Mouse (Mus musculus): ENCODE measurements around the gene Pth2. TPM values are rescaled to one million over a fixed set of nuclear protein-coding genes. Genes with fewer than 3 reads are reported as not detected.

Gene Pth2
- total RNA-seq, 2 experiments from 2014 or later, result not detected

DNA sequence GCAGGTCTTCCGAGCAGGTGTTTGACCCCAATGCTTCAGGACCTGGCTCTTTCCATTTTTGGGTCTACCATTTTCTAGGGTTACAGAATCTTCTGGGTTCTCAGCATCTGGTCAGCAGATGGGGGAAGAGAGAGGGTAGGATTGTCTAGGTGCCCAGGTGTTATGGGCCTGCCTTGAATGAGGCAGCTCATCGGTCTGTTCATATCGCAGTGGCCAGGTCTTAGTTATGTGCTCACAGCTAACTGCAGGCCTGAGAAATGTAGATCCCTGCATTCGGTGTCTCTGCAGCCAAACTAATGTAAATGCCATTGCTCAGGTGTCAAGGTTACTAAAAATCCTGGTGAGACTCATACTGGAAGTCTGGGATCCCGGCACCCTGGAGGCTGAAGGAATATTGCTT lies 45.6 kb downstream of the Pth2 start:
- no peak for ATAC-seq (replicated peaks; ENCODE audit: low FRiP score, poor library complexity, severe bottlenecking)

- no peak for ATAC-seq (replicated peaks; ENCODE audit: low FRiP score, poor library complexity, severe bottlenecking)
Measured at GRCm38 (mm10) chr7:45228548-45228947, 47.8 kb downstream of the Pth2 start.

DNA sequence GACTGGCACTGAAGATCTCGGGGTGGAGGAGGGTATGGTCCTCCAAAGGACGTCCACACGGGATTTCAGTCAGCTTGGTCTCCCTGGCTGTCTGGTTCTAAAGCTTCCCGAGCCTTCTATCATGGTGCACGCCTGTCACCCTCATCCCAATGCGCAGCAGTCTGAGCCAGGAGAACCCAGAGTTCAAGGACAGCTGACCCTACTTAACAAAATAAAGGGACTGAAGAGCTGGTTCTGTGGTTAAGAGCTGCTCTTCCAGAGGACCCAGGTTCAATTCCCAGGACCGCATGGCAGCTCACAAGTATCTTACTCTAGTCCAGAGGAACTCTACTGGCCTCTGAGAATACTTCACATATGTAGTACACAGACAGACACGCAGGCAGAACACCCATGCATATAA lies 48.3 kb downstream of the Pth2 start:
- no peak for ATAC-seq (replicated peaks; ENCODE audit: low FRiP score, poor library complexity, severe bottlenecking)

DNA sequence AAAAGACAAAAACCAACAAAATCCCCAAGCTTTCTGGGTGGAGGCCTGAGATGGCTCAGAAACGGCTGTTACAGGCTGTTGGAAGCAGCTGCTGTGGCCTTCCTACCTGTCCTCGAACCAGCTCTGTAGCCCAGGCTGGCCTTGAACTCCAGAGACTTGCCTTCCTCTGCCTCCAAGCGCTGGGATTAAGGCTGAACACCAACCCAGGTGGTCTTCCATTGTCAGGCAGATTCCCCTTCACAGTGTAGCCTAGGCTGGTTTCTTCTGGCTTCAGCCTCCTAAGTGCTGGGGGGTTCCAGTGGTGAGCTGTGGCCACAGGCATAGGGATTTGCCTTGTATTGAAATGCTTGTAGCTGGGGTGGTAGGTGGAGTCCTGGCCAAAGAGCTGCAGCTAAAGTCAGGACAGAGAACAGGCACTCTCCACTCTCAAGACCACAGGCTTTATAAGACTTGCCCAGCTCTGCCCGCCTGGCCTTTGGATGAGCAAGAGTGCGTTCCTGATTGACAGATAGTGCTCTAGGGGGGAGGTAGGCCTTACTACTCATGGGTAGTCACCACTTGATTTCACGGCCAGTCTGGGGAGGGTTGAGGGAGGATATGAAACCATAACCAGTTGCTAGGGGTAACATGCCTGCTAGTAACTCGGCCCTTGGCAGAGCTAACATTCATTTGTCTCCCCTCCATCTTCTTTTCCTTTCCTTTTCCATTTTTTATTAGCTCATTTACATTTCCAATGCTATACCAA lies 48.8 kb downstream of the Pth2 start:
- no peak for ATAC-seq (replicated peaks; ENCODE audit: low FRiP score, poor library complexity, severe bottlenecking)

DNA sequence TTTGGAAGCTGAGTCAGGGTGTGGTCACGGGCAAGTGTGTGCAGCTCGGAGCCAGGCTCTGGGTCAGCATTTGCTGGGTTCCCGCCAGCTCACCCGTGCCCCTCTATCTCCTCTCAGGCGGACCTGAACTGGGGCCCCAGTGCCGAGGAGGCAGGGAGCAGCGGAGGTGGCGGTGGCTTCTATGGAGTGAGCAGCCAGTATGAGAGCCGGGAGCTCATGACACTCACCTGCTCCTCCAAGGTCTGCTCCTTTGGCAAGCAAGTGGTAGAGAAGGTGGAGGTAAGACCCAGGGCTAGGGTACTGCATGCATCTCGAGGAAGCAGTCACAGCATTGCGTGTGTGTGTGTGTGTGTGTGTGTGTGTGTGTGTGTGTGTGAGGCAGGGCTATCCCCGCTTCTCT lies 50.4 kb downstream of the Pth2 start:
- ATAC-seq (replicated peaks; ENCODE audit: low FRiP score, poor library complexity, severe bottlenecking), result no peak

Other genes starting within 250 kb of the Pth2 start
Only the 30 nearest of the 34 such genes appear.
- gene Cpt1c, start 206.1 kb upstream of the Pth2 start, total RNA-seq (2015; ENCODE audit: low replicate concordance), result 1.1 TPM in 1 of 2 replicates, not detected in the other
- gene Cpt1c, start 206.1 kb upstream of the Pth2 start, total RNA-seq (2017; ENCODE audit: low replicate concordance), result 1.7 TPM in 1 of 2 replicates, not detected in the other
- 17.3 and 28.9 TPM in 2 replicates for gene Prmt1, start 194.4 kb upstream of the Pth2 start, total RNA-seq (2015; ENCODE audit: low replicate concordance)
- 2.3 and 25.4 TPM in 2 replicates for gene Prmt1, start 194.4 kb upstream of the Pth2 start, total RNA-seq (2017; ENCODE audit: low replicate concordance)
- gene Irf3, start 183.3 kb upstream of the Pth2 start, total RNA-seq (2015; ENCODE audit: low replicate concordance), result 50.7 and 80.7 TPM in 2 replicates
- 44.2 and 62.0 TPM in 2 replicates for gene Irf3, start 183.3 kb upstream of the Pth2 start, total RNA-seq (2017; ENCODE audit: low replicate concordance)
- gene Bcl2l12, start 182.3 kb upstream of the Pth2 start, total RNA-seq (2015; ENCODE audit: low replicate concordance), result 6.3 and 10.1 TPM in 2 replicates
- gene Bcl2l12, start 182.3 kb upstream of the Pth2 start, total RNA-seq (2017; ENCODE audit: low replicate concordance), result 3.6 and 8.7 TPM in 2 replicates
- 20.9 and 30.2 TPM in 2 replicates for gene Scaf1, start 164.6 kb upstream of the Pth2 start, total RNA-seq (2015; ENCODE audit: low replicate concordance)
- gene Scaf1, start 164.6 kb upstream of the Pth2 start, total RNA-seq (2017; ENCODE audit: low replicate concordance), result 15.8 and 31.6 TPM in 2 replicates
- gene Rras, start 163.0 kb upstream of the Pth2 start, total RNA-seq (2015; ENCODE audit: low replicate concordance), result 15.9 and 24.1 TPM in 2 replicates
- gene Rras, start 163.0 kb upstream of the Pth2 start, total RNA-seq (2017; ENCODE audit: low replicate concordance), result 0.90 TPM in 1 of 2 replicates, not detected in the other
- gene Prr12, start 128.1 kb upstream of the Pth2 start, total RNA-seq (2015; ENCODE audit: low replicate concordance), result 3.6 and 6.7 TPM in 2 replicates
- 0.13 and 0.23 TPM in 2 replicates for gene Prr12, start 128.1 kb upstream of the Pth2 start, total RNA-seq (2017; ENCODE audit: low replicate concordance)
- 24.5 and 30.6 TPM in 2 replicates for gene Nosip, start 118.6 kb upstream of the Pth2 start, total RNA-seq (2015; ENCODE audit: low replicate concordance)
- 32.7 and 54.0 TPM in 2 replicates for gene Nosip, start 118.6 kb upstream of the Pth2 start, total RNA-seq (2017; ENCODE audit: low replicate concordance)
- gene Prrg2, start 118.3 kb upstream of the Pth2 start, total RNA-seq (2015; ENCODE audit: low replicate concordance), result 2.9 and 8.8 TPM in 2 replicates
- gene Prrg2, start 118.3 kb upstream of the Pth2 start, total RNA-seq (2017; ENCODE audit: low replicate concordance), result 0.91 and 6.8 TPM in 2 replicates
- 1.1 and 8.8 TPM in 2 replicates for gene Rcn3, start 88.8 kb upstream of the Pth2 start, total RNA-seq (2015; ENCODE audit: low replicate concordance)
- gene Rcn3, start 88.8 kb upstream of the Pth2 start, total RNA-seq (2017; ENCODE audit: low replicate concordance), result 1.9 and 4.0 TPM in 2 replicates
- 10.5 TPM in 2 replicates for gene Fcgrt, start 77.1 kb upstream of the Pth2 start, total RNA-seq (2015; ENCODE audit: low replicate concordance)
- 8.3 and 9.7 TPM in 2 replicates for gene Fcgrt, start 77.1 kb upstream of the Pth2 start, total RNA-seq (2017; ENCODE audit: low replicate concordance)
- 694 and 736 TPM in 2 replicates for gene Rps11, start 56.6 kb upstream of the Pth2 start, total RNA-seq (2015; ENCODE audit: low replicate concordance)
- 189 and 313 TPM in 2 replicates for gene Rps11, start 56.6 kb upstream of the Pth2 start, total RNA-seq (2017; ENCODE audit: low replicate concordance)
- 918 and 1,040 TPM in 2 replicates for gene Rpl13a, start 52.2 kb upstream of the Pth2 start, total RNA-seq (2015; ENCODE audit: low replicate concordance)
- gene Rpl13a, start 52.2 kb upstream of the Pth2 start, total RNA-seq (2017; ENCODE audit: low replicate concordance), result 765 and 800 TPM in 2 replicates
- gene Gm45713, start 44.8 kb upstream of the Pth2 start, total RNA-seq (2015; ENCODE audit: low replicate concordance), result not detected in 2 replicates
- 0.98 and 2.3 TPM in 2 replicates for gene Gm45713, start 44.8 kb upstream of the Pth2 start, total RNA-seq (2017; ENCODE audit: low replicate concordance)
- 3.6 and 17.2 TPM in 2 replicates for gene Flt3l, start 44.6 kb upstream of the Pth2 start, total RNA-seq (2015; ENCODE audit: low replicate concordance)
- 0.23 and 4.5 TPM in 2 replicates for gene Flt3l, start 44.6 kb upstream of the Pth2 start, total RNA-seq (2017; ENCODE audit: low replicate concordance)
- 58.7 and 96.4 TPM in 2 replicates for gene Pih1d1, start 26.7 kb upstream of the Pth2 start, total RNA-seq (2015; ENCODE audit: low replicate concordance)
- gene Pih1d1, start 26.7 kb upstream of the Pth2 start, total RNA-seq (2017; ENCODE audit: low replicate concordance), result 6.8 and 8.7 TPM in 2 replicates
- 24.5 and 29.3 TPM in 2 replicates for gene Aldh16a1, start 26.4 kb upstream of the Pth2 start, total RNA-seq (2015; ENCODE audit: low replicate concordance)
- 12.4 and 14.1 TPM in 2 replicates for gene Aldh16a1, start 26.4 kb upstream of the Pth2 start, total RNA-seq (2017; ENCODE audit: low replicate concordance)
- not detected in 2 replicates for gene Slc17a7, start 17.0 kb upstream of the Pth2 start, total RNA-seq (2015; ENCODE audit: low replicate concordance)
- gene Slc17a7, start 17.0 kb upstream of the Pth2 start, total RNA-seq (2017; ENCODE audit: low replicate concordance), result not detected in 2 replicates
- not detected in 2 replicates for gene Gfy, start 1.4 kb upstream of the Pth2 start, total RNA-seq (2015; ENCODE audit: low replicate concordance)
- not detected in 2 replicates for gene Gfy, start 1.4 kb upstream of the Pth2 start, total RNA-seq (2017; ENCODE audit: low replicate concordance)
- not detected in 2 replicates for gene Ccdc155, start 23.9 kb downstream of the Pth2 start, total RNA-seq (2015; ENCODE audit: low replicate concordance)
- gene Ccdc155, start 23.9 kb downstream of the Pth2 start, total RNA-seq (2017; ENCODE audit: low replicate concordance), result not detected in 2 replicates
- gene Dkkl1, start 31.2 kb downstream of the Pth2 start, total RNA-seq (2015; ENCODE audit: low replicate concordance), result 6.3 and 8.6 TPM in 2 replicates
- gene Dkkl1, start 31.2 kb downstream of the Pth2 start, total RNA-seq (2017; ENCODE audit: low replicate concordance), result 0.77 TPM in 1 of 2 replicates, not detected in the other
- not detected in 2 replicates for gene Tead2, start 34.8 kb downstream of the Pth2 start, total RNA-seq (2015; ENCODE audit: low replicate concordance)
- not detected in 2 replicates for gene Tead2, start 34.8 kb downstream of the Pth2 start, total RNA-seq (2017; ENCODE audit: low replicate concordance)
- 82.2 and 86.1 TPM in 2 replicates for gene Cd37, start 58.1 kb downstream of the Pth2 start, total RNA-seq (2015; ENCODE audit: low replicate concordance)
- 21.1 and 54.8 TPM in 2 replicates for gene Cd37, start 58.1 kb downstream of the Pth2 start, total RNA-seq (2017; ENCODE audit: low replicate concordance)
- not detected in 2 replicates for gene Slc6a16, start 60.1 kb downstream of the Pth2 start, total RNA-seq (2015; ENCODE audit: low replicate concordance)
- gene Slc6a16, start 60.1 kb downstream of the Pth2 start, total RNA-seq (2017; ENCODE audit: low replicate concordance), result not detected in 2 replicates
- gene Slc6a21, start 96.5 kb downstream of the Pth2 start, total RNA-seq (2015; ENCODE audit: low replicate concordance), result not detected in 2 replicates
- gene Slc6a21, start 96.5 kb downstream of the Pth2 start, total RNA-seq (2017; ENCODE audit: low replicate concordance), result not detected in 2 replicates
- gene Trpm4, start 152.8 kb downstream of the Pth2 start, total RNA-seq (2015; ENCODE audit: low replicate concordance), result not detected in 2 replicates
- gene Trpm4, start 152.8 kb downstream of the Pth2 start, total RNA-seq (2017; ENCODE audit: low replicate concordance), result not detected in 2 replicates
- gene Hrc, start 154.3 kb downstream of the Pth2 start, total RNA-seq (2015; ENCODE audit: low replicate concordance), result not detected in 2 replicates
- gene Hrc, start 154.3 kb downstream of the Pth2 start, total RNA-seq (2017; ENCODE audit: low replicate concordance), result not detected in 2 replicates
- gene Ppfia3, start 186.0 kb downstream of the Pth2 start, total RNA-seq (2015; ENCODE audit: low replicate concordance), result not detected in 2 replicates
- not detected in 2 replicates for gene Ppfia3, start 186.0 kb downstream of the Pth2 start, total RNA-seq (2017; ENCODE audit: low replicate concordance)
- not detected in 2 replicates for gene Lin7b, start 189.6 kb downstream of the Pth2 start, total RNA-seq (2015; ENCODE audit: low replicate concordance)
- not detected in 2 replicates for gene Lin7b, start 189.6 kb downstream of the Pth2 start, total RNA-seq (2017; ENCODE audit: low replicate concordance)
- gene Snrnp70, start 214.7 kb downstream of the Pth2 start, total RNA-seq (2015; ENCODE audit: low replicate concordance), result 143 and 194 TPM in 2 replicates
- 312 and 348 TPM in 2 replicates for gene Snrnp70, start 214.7 kb downstream of the Pth2 start, total RNA-seq (2017; ENCODE audit: low replicate concordance)